In genomic region chr10:94474185-94474584, GRCm38 (mm10) we compare ENCODE assay signal across 27 mouse cellular contexts.
A peak's percentile ranks its signal among the peaks of the same experiment; 100 is the strongest.
DNase-seq lines count a peak whose midpoint lies in the region; ATAC-seq and TF ChIP-seq lines count a peak whose summit lies in the region.
"Had no signal": no experiment of that assay in that cellular context is flagged by ENCODE, and none has a peak within 500 bp of the region (broad histone marks: within the 10 kb centered on the region; RNA-seq: fewer than 3 reads in every experiment).

No protein-coding gene starts in this region.

- TF ChIP-seq POLR2A in liver, adult 2 months (IDR thresholded peaks at IDR 0.05; ENCODE audit: extremely low read depth, insufficient read depth, low read length), result no peak
- TF ChIP-seq POLR2A in lung, adult 2 months (IDR thresholded peaks at IDR 0.05; ENCODE audit: borderline replicate concordance, extremely low read depth, low read depth, low read length), result no peak

- no peak overlapping the region for H3K27ac ChIP-seq in liver, adult 2 months (replicated peaks; ENCODE audit: insufficient read depth, low read depth, low read length)
- H3K27ac ChIP-seq in heart, embryonic 11.5 days (ENCODE audit: low read depth, low read length), result no peak overlapping the region
- H3K27ac ChIP-seq: gastrocnemius, adult 2 months; heart, embryonic 13.5 days; hindbrain, embryonic 14.5 days; hindbrain, postnatal 0 days had no signal

- ATAC-seq in common myeloid progenitor, adult 5-6 weeks (replicated peaks; ENCODE audit: low read depth, poor library complexity, severe bottlenecking), result peak; percentile 18; the same call in 1 of the 2 replicates
- peak; percentile 75 for ATAC-seq in monocyte, adult 5-6 weeks (replicated peaks; ENCODE audit: insufficient number of reproducible peaks, low FRiP score, low TSS enrichment, poor library complexity, severe bottlenecking)
- ATAC-seq in heart, embryonic 11.5 days (replicated peaks; ENCODE audit: insufficient number of reproducible peaks, low FRiP score, low TSS enrichment), result no peak
- ATAC-seq: activated CD4-positive, CD25-positive, alpha-beta regulatory T cell, adult 4 months; CD4-positive, CD25-positive, alpha-beta regulatory T cell, adult 4 months; forebrain, embryonic 14.5 days; forebrain, postnatal 0 days; hindbrain, postnatal 0 days; inflammation-experienced regulatory T-cells, adult 6 months had no signal

- peak; percentile 40 for DNase-seq in liver, adult 2 months (ENCODE audit: extremely low read depth, low read depth, low spot score)
- no peak for DNase-seq in liver
- DNase-seq in lung, postnatal 36 days, result peak; percentile 53
- DNase-seq in lung, adult 2 months, result no peak
- no peak for DNase-seq in adrenal gland, adult (ENCODE audit: inconsistent age in 2 of 2, low spot score in 1 of 2)
- DNase-seq: adrenal gland, postnatal 10 days; adrenal gland, postnatal 36 days; cerebellum, adult 11 months; cerebellum, adult 8-10 months; cerebellum, postnatal 10 days; cerebellum, postnatal 36 days; forebrain, postnatal 0 days; gastrocnemius, adult 2 months; gastrocnemius, postnatal 14 days; heart, adult 11 months; heart, postnatal 14 days; heart, postnatal 4 days had no signal

- no peak for TF ChIP-seq CTCF in liver, adult 2 months (IDR thresholded peaks at IDR 0.05; ENCODE audit: low read depth, low read length)
- TF ChIP-seq CTCF in lung, adult 2 months (IDR thresholded peaks at IDR 0.05; ENCODE audit: insufficient read depth, low read length), result no peak

- H3K9me3 ChIP-seq in heart, embryonic 11.5 days (replicated peaks; ENCODE audit: control insufficient read depth, low read length), result no peaks in the 10 kb centered on the region
- H3K9me3 ChIP-seq: heart, embryonic 13.5 days had no signal

- H3K4me1 ChIP-seq in liver, adult 2 months (ENCODE audit: control insufficient read depth, insufficient read depth, low read length), result peaks cover 6% of the 10 kb centered on the region
- no peaks in the 10 kb centered on the region for H3K4me1 ChIP-seq in lung, adult 2 months (ENCODE audit: control insufficient read depth, insufficient read depth, low read length)
- no peaks in the 10 kb centered on the region for H3K4me1 ChIP-seq in heart, embryonic 11.5 days (ENCODE audit: control insufficient read depth, insufficient read depth, low read length)
- H3K4me1 ChIP-seq: heart, embryonic 13.5 days had no signal

- H3K4me3 ChIP-seq in liver, adult 2 months (ENCODE audit: insufficient read depth, low read depth, low read length), result no peak overlapping the region
- no peak overlapping the region for H3K4me3 ChIP-seq in lung, adult 2 months (replicated peaks; ENCODE audit: extremely low read depth, low read depth, low read length)
- H3K4me3 ChIP-seq in heart, embryonic 11.5 days (ENCODE audit: low read depth, low read length), result no peak overlapping the region
- H3K4me3 ChIP-seq: gastrocnemius, adult 2 months; heart, embryonic 13.5 days had no signal

- H3K4me2 ChIP-seq in heart, embryonic 11.5 days, result no peak overlapping the region
- H3K4me2 ChIP-seq: heart, embryonic 13.5 days; hindbrain, embryonic 14.5 days had no signal

- H3K9ac ChIP-seq in liver, adult 2 months (ENCODE audit: low read depth, low read length), result no peak overlapping the region
- no peak overlapping the region for H3K9ac ChIP-seq in heart, embryonic 11.5 days (ENCODE audit: low read depth, low read length)
- H3K9ac ChIP-seq: forebrain, postnatal 0 days; heart, embryonic 13.5 days; hindbrain, embryonic 14.5 days had no signal

- H3K36me3 ChIP-seq in liver, adult 2 months (ENCODE audit: control insufficient read depth, insufficient read depth, low read length), result no peaks in the 10 kb centered on the region
- no peaks in the 10 kb centered on the region for H3K36me3 ChIP-seq in heart, embryonic 11.5 days (ENCODE audit: control insufficient read depth, insufficient read depth, low read length)
- H3K36me3 ChIP-seq: heart, embryonic 13.5 days had no signal

- WGBS in liver, adult 2 months, result 79% methylated on average over 5 of the region's 5 CpGs
- 77% methylated on average over 5 of the region's 5 CpGs for WGBS in lung, adult 2 months
- 79% methylated on average over 5 of the region's 5 CpGs for whole genome bisulfite sequencing in heart, embryonic 11.5 days (ENCODE audit: insufficient replicate concordance)

- H3K79me2 ChIP-seq in liver, adult 2 months (ENCODE audit: control insufficient read depth, insufficient read depth, low read length), result no peaks in the 10 kb centered on the region

- no peaks in the 10 kb centered on the region for H3K27me3 ChIP-seq in liver, adult 2 months (ENCODE audit: control insufficient read depth, insufficient read depth, low read length)
- H3K27me3 ChIP-seq in heart, embryonic 11.5 days (ENCODE audit: control insufficient read depth, insufficient read depth, low read length), result no peaks in the 10 kb centered on the region
- H3K27me3 ChIP-seq: heart, embryonic 13.5 days had no signal

Comparison
In these comparisons a context has a peak if more than half of its experiments do, and no peak if none do; other contexts are left out.
1. DNase-seq: peak in liver, adult 2 months (single experiment) and lung, postnatal 36 days (single experiment); none in liver (single experiment), lung, adult 2 months (single experiment) and adrenal gland, adult (0 of 2).